Mouse (Mus musculus): Measurements from ENCODE around the gene Mpv17l2. TPM values are rescaled to one million over a fixed set of nuclear protein-coding genes. Genes with fewer than 3 reads are reported as not detected.
A peak's percentile ranks its signal among the peaks of the same experiment; 100 is the strongest.

Gene Mpv17l2
- polyA plus RNA-seq, 1 experiment, result 47.6 TPM

DNA sequence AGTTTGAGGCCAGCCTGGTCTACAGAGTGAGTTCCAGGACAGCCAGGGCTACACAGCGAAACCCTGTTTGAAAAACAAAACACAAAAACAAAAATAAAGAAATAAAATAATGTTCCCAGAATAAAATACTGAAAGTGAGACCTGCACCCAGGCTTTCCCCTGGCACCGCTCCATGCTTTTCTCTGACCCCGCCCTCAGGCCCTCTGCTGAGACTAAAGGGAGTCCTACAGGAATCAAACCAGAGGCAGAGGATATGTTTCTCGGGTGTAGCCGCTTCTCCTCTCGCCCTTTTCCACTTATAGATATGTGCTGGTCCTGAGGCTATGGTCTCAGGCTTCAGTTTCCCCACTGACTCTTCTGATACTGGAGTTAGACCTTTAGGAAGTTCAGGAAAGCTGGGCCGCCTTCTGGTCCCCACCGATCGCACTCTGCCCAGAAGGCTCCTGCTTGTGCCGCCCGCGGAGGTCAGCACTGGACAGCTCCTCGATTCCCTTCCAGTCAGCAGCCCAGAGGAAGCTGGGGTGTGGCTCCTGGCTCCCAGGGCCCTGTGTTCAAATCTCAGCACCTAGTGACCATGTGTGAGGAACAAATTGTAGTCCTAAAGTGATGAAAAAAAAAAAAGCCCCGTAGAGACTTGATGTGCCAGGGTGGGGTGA lies 34.8 kb downstream of the Mpv17l2 start:
- DNase-seq (ENCODE audit: extremely low spot score in 1 of 2, low spot score in 1 of 2), result no peak

- no peak for DNase-seq (ENCODE audit: extremely low spot score in 1 of 2, low spot score in 1 of 2)
Measured at GRCm38 (mm10) chr8:70724216-70724615, 36.5 kb downstream of the Mpv17l2 start.

GRCm38 (mm10) chr8:70723486-70724210 lies 37.1 kb downstream of the Mpv17l2 start, which contains the start of gene Pde4c:
Pde4c (plus strand) TSS chr8:70723720.
- DNase-seq (ENCODE audit: extremely low spot score in 1 of 2, low spot score in 1 of 2), result no peak

- no peak for DNase-seq (ENCODE audit: extremely low spot score in 1 of 2, low spot score in 1 of 2)
Measured at GRCm38 (mm10) chr8:70721601-70722000, 39.1 kb downstream of the Mpv17l2 start.

GRCm38 (mm10) chr8:70720739-70721138 lies 40.0 kb downstream of the Mpv17l2 start:
- DNase-seq (ENCODE audit: extremely low spot score in 1 of 2, low spot score in 1 of 2), result peak in 1 of 2 experiments; percentile 87

DNA sequence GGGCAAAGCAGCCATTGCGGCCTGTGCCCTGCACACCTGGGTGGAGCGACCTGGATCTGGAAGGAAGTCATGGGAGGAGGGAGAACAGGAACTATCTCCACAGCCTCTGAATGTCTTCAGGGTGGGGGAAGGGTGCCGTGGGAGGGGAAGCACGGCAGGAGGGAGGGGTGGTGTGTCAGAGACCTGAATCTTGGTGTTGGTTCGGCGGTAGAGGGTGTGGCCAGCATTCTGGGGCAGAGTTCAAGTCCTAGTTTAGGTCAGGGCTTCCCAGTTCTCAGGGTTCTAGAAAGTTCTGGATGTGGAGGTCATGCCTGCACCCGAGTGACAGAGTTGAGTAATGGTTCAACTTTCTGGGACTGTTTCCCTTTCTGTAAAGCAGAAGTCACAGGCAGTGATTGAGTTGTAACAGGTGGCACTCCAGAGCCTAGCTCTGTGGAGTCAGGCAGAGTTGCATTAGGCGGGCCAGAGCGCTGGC lies 40.9 kb downstream of the Mpv17l2 start:
- no peak for DNase-seq (ENCODE audit: extremely low spot score in 1 of 2, low spot score in 1 of 2)

DNA sequence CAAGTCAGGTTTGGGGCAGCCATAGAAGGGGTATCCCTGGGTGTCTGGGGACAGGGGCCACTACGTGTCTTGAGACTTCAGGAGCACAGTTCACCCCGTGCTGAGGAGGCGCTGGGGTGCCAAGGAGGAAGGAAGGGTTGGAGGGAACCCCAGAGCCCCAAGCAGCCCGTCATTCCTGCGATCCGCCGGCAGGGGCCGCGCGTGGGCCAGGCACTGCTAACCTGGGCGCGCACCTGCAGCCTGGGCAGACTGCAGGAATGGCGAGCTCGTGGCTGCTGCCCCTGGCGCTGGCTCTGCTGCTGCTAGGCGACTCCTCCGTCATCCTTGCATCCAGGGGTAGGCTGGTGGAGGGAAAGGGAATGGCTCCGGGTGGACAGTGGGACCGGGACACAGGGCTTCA lies 42.4 kb downstream of the Mpv17l2 start, which contains the start of gene Gm3336:
Gm3336 (plus strand) TSS at position 247 of the 400 bp plus-strand sequence.
- DNase-seq (ENCODE audit: extremely low spot score in 1 of 2, low spot score in 1 of 2), result peak in 1 of 2 experiments; percentile 74

- no peak for DNase-seq (ENCODE audit: extremely low spot score in 1 of 2, low spot score in 1 of 2)
Measured at GRCm38 (mm10) chr8:70716521-70717400, 44.0 kb downstream of the Mpv17l2 start.

GRCm38 (mm10) chr8:70715086-70715485 lies 45.7 kb downstream of the Mpv17l2 start:
- no peak for DNase-seq (ENCODE audit: extremely low spot score in 1 of 2, low spot score in 1 of 2)

GRCm38 (mm10) chr8:70713991-70714390 lies 46.8 kb downstream of the Mpv17l2 start:
- DNase-seq (ENCODE audit: extremely low spot score in 1 of 2, low spot score in 1 of 2), result no peak

DNA sequence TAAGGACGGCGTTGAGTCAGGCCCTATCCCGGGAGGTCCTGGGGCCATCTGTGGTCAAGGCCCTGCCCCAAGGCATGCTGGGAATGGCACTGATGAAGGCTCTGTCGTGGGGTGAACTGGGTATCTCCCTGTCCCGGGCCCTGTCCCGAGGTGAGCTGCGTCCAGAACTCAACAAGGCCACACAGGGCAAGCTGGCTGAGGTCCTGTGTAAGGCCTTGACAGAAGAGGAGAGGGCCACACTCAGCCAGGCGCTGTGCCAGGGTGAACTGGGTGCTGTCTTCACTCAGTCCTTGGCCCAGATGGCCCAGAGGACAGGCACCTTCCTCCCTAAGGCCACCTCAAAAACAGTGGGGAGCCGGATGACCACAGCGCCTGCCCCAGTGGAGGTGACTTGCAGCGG lies 49.7 kb downstream of the Mpv17l2 start:
- no peak for DNase-seq (ENCODE audit: extremely low spot score in 1 of 2, low spot score in 1 of 2)

- no peak for DNase-seq (ENCODE audit: extremely low spot score in 1 of 2, low spot score in 1 of 2)
Measured at GRCm38 (mm10) chr8:70710296-70710695, 50.5 kb downstream of the Mpv17l2 start.

DNA sequence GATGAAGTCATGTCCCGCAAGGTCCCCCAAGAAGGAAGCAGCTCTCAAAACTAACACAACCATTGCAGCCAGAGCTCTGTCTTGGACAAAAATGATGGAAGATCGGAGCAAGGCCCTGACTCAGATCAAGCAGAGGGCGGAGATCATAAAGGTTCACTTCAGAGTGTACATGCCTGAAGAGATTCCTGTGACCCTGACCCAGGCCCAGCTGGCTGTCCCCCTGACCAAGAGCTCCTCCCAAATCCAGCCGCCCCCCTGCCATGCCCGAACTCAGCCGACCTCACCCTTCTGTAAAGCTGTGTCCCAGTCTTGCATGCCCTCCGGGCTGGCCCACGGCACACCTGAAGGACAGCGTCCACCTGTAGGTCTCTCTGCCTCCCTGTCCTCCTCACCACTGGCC lies 51.0 kb downstream of the Mpv17l2 start:
- DNase-seq (ENCODE audit: extremely low spot score in 1 of 2, low spot score in 1 of 2), result no peak

Other genes starting within 250 kb of the Mpv17l2 start
- 560 and 609 TPM in 2 replicates for gene Fkbp8, start 233.2 kb downstream of the Mpv17l2 start, polyA plus RNA-seq (2012; rRNA removed)
- gene Kxd1, start 233.0 kb downstream of the Mpv17l2 start, polyA plus RNA-seq (2012; rRNA removed), result 60.6 and 61.4 TPM in 2 replicates
- 25.1 and 25.6 TPM in 2 replicates for gene Ell, start 221.5 kb downstream of the Mpv17l2 start, polyA plus RNA-seq (2012; rRNA removed)
- 69.0 and 81.9 TPM in 2 replicates for gene Isyna1, start 166.6 kb downstream of the Mpv17l2 start, polyA plus RNA-seq (2012; rRNA removed)
- gene Ssbp4, start 152.1 kb downstream of the Mpv17l2 start, polyA plus RNA-seq (2012; rRNA removed), result 266 and 276 TPM in 2 replicates
- 0.78 and 0.86 TPM in 2 replicates for gene Lrrc25, start 144.8 kb downstream of the Mpv17l2 start, polyA plus RNA-seq (2012; rRNA removed)
- 0.15 and 0.20 TPM in 2 replicates for gene Gdf15, start 128.5 kb downstream of the Mpv17l2 start, polyA plus RNA-seq (2012; rRNA removed)
- 17.2 and 25.8 TPM in 2 replicates for gene Pgpep1, start 100.6 kb downstream of the Mpv17l2 start, polyA plus RNA-seq (2012; rRNA removed)
- 113 and 128 TPM in 2 replicates for gene Lsm4, start 87.7 kb downstream of the Mpv17l2 start, polyA plus RNA-seq (2012; rRNA removed)
- gene Jund, start 62.0 kb downstream of the Mpv17l2 start, polyA plus RNA-seq (2012; rRNA removed), result 226 and 228 TPM in 2 replicates
- gene Iqcn, start 57.5 kb downstream of the Mpv17l2 start, polyA plus RNA-seq (2012; rRNA removed), result 0.32 and 0.40 TPM in 2 replicates
- 0.12 TPM in 1 of 2 replicates, not detected in the other for gene Gm3336, start 42.4 kb downstream of the Mpv17l2 start, polyA plus RNA-seq (2012; rRNA removed)
- gene Pde4c, start 37.2 kb downstream of the Mpv17l2 start, polyA plus RNA-seq (2012; rRNA removed), result 4.6 and 5.1 TPM in 2 replicates
- 1,054 and 1,113 TPM in 2 replicates for gene Rab3a, start 6.3 kb downstream of the Mpv17l2 start, polyA plus RNA-seq (2012; rRNA removed)
- gene Pik3r2, start 15.8 kb upstream of the Mpv17l2 start, polyA plus RNA-seq (2012; rRNA removed), result 180 and 183 TPM in 2 replicates
- 178 and 202 TPM in 2 replicates for gene Mast3, start 44.1 kb upstream of the Mpv17l2 start, polyA plus RNA-seq (2012; rRNA removed)
- gene Il12rb1, start 47.5 kb upstream of the Mpv17l2 start, polyA plus RNA-seq (2012; rRNA removed), result 0.48 and 0.71 TPM in 2 replicates
- 24.6 and 27.8 TPM in 2 replicates for gene Arrdc2, start 78.8 kb upstream of the Mpv17l2 start, polyA plus RNA-seq (2012; rRNA removed)
- 25.2 and 27.9 TPM in 2 replicates for gene Kcnn1, start 102.3 kb upstream of the Mpv17l2 start, polyA plus RNA-seq (2012; rRNA removed)
- gene Ccdc124, start 113.0 kb upstream of the Mpv17l2 start, polyA plus RNA-seq (2012; rRNA removed), result 185 and 189 TPM in 2 replicates
- 9.9 and 12.3 TPM in 2 replicates for gene Slc5a5, start 131.8 kb upstream of the Mpv17l2 start, polyA plus RNA-seq (2012; rRNA removed)
- gene Rpl18a, start 136.5 kb upstream of the Mpv17l2 start, polyA plus RNA-seq (2012; rRNA removed), result 1,785 and 1,788 TPM in 2 replicates
- gene Map1s, start 145.0 kb upstream of the Mpv17l2 start, polyA plus RNA-seq (2012; rRNA removed), result 64.9 and 66.1 TPM in 2 replicates